Mouse (Mus musculus): ENCODE measurements around the gene Ssmem1. TPM values are rescaled to one million over a fixed set of nuclear protein-coding genes. Genes with fewer than 3 reads are reported as not detected.

The Ssmem1 gene
- total and polyA plus RNA-seq, 3 experiments = 0.16 TPM; not detected in 2

DNA sequence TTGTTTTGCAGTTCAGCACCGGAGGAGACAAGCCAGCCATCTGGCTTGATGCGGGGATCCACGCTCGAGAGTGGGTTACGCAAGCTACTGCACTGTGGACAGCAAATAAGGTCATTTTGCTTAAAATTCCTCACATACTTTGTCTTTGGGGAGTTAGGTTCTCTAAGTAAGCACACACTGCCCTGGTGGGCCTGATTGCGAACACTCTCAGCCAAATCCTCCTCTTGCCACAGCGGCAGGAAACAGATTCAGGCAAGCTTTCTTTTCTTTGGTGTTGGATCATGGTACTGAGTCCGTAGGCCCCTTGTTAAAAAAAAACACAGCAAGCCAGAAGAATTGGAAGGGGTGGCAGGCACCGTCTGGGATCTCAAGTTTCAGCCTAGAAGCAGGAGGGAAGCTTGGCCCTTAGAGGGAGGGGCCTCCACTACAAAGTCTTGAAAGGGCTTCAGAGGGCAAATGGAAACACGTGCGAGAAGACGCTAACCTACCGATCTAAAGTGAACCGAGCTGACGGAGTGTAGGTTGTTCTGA is 39.6 kb downstream of the Ssmem1 start:
- peak; percentile 28 to 31 for DNase-seq
- Histone ChIP-seq H3K27ac (no peak overlapping the region), H3K27me3 (ENCODE audit: control insufficient read depth, insufficient read depth, low read length) (no peaks in the 10 kb centered on the region), H3K9ac (ENCODE audit: low read depth, low read length) (no peak overlapping the region), H3K36me3 (ENCODE audit: control insufficient read depth, insufficient read depth, low read length) (no peaks in the 10 kb centered on the region), H3K4me3 (no peak overlapping the region), H3K79me2 (replicated peaks; ENCODE audit: control insufficient read depth, insufficient read depth, low read length) (no peaks in the 10 kb centered on the region), H3K4me1 (ENCODE audit: control insufficient read depth, insufficient read depth, low read length) (peaks cover 1% of the 10 kb centered on the region)
- intact Hi-C loops (cut with DNase I) = no loop called here
- WGBS = 63% methylated on average over 15 of the region's 15 CpGs
- no peak for TF ChIP-seq EP300 (IDR thresholded peaks at IDR 0.05; ENCODE audit: insufficient read depth, low read depth, low read length)
- no peak for TF ChIP-seq POLR2A (IDR thresholded peaks at IDR 0.05; ENCODE audit: insufficient read depth, low read depth, low read length)
- TF ChIP-seq CTCF (IDR thresholded peaks at IDR 0.05) = no peak

DNA sequence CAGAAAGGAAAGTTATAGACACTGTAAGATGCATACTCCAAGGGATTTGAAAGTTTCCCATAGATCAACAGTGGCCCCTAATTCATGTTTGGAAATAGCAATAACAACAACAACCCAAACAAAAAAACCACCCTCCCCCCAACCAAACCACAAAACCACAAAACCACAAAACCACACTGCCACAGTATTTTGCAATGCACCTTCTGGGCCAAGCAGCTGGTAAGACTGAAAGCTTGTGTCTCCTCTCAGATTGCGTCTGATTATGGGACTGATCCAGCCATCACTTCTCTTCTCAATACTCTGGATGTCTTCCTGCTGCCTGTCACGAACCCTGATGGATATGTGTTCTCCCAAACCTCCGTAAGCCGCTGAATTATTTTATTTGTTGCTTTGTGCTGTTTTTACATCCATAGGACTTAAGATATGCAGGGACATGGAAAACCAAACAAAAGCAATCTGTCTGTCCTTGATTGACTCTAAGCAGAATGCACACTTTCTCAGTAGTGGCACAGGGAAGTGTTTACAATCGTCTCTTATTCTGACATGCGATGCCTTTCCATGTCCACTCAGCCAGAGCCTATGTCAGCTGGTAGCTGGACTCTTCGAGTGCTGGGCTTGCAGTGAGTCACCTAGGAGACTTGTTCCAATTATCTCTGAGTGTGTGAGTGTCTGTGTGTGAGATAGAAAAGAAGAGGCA is 41.0 kb downstream of the Ssmem1 start:
- no peak for TF ChIP-seq EP300 (IDR thresholded peaks at IDR 0.05; ENCODE audit: insufficient read depth, low read depth, low read length)
- no peak for TF ChIP-seq CTCF (IDR thresholded peaks at IDR 0.05)
- TF ChIP-seq POLR2A (IDR thresholded peaks at IDR 0.05; ENCODE audit: insufficient read depth, low read depth, low read length) = no peak
- H3K27ac ChIP-seq = no peak overlapping the region
- intact Hi-C loops (cut with DNase I) = no loop called here

DNA sequence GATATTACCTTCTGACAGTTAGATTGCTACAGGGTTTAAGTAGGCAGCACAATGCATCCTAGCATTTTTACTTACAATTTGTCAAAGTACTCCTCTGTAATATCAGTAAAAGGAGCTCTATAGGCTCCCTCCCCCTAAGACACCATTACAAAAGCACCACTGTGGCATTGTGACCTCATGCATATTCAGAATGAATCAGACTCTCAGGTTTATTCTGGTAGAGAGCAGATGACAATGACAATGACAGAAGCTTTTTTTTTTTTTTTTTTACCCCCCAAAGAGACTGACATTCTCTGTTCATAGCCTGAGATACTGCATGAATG is 41.5 kb downstream of the Ssmem1 start:
- intact Hi-C loops (cut with DNase I) = no loop called here
- Histone ChIP-seq H3K4me1 (ENCODE audit: control insufficient read depth, insufficient read depth, low read length) (peaks cover 1% of the 10 kb centered on the region), H3K4me3 (no peak overlapping the region), H3K79me2 (replicated peaks; ENCODE audit: control insufficient read depth, insufficient read depth, low read length) (no peaks in the 10 kb centered on the region), H3K36me3 (ENCODE audit: control insufficient read depth, insufficient read depth, low read length) (no peaks in the 10 kb centered on the region), H3K27me3 (ENCODE audit: control insufficient read depth, insufficient read depth, low read length) (no peaks in the 10 kb centered on the region), H3K27ac (no peak overlapping the region), H3K9ac (ENCODE audit: low read depth, low read length) (no peak overlapping the region)
- no peak for DNase-seq
- no peak for TF ChIP-seq EP300 (IDR thresholded peaks at IDR 0.05; ENCODE audit: insufficient read depth, low read depth, low read length)
- no peak for TF ChIP-seq POLR2A (IDR thresholded peaks at IDR 0.05; ENCODE audit: insufficient read depth, low read depth, low read length)
- no peak for TF ChIP-seq CTCF (IDR thresholded peaks at IDR 0.05)

More for the DNA sequence above, 41.0 kb downstream of the Ssmem1 start:
- Histone ChIP-seq H3K36me3 (ENCODE audit: control insufficient read depth, insufficient read depth, low read length) (no peaks in the 10 kb centered on the region), H3K27me3 (ENCODE audit: control insufficient read depth, insufficient read depth, low read length) (no peaks in the 10 kb centered on the region), H3K4me3 (no peak overlapping the region), H3K79me2 (replicated peaks; ENCODE audit: control insufficient read depth, insufficient read depth, low read length) (no peaks in the 10 kb centered on the region), H3K4me1 (ENCODE audit: control insufficient read depth, insufficient read depth, low read length) (peaks cover 1% of the 10 kb centered on the region), H3K9ac (ENCODE audit: low read depth, low read length) (no peak overlapping the region)
- WGBS = 83% methylated on average over 7 of the region's 7 CpGs
- DNase-seq = no peak

DNA sequence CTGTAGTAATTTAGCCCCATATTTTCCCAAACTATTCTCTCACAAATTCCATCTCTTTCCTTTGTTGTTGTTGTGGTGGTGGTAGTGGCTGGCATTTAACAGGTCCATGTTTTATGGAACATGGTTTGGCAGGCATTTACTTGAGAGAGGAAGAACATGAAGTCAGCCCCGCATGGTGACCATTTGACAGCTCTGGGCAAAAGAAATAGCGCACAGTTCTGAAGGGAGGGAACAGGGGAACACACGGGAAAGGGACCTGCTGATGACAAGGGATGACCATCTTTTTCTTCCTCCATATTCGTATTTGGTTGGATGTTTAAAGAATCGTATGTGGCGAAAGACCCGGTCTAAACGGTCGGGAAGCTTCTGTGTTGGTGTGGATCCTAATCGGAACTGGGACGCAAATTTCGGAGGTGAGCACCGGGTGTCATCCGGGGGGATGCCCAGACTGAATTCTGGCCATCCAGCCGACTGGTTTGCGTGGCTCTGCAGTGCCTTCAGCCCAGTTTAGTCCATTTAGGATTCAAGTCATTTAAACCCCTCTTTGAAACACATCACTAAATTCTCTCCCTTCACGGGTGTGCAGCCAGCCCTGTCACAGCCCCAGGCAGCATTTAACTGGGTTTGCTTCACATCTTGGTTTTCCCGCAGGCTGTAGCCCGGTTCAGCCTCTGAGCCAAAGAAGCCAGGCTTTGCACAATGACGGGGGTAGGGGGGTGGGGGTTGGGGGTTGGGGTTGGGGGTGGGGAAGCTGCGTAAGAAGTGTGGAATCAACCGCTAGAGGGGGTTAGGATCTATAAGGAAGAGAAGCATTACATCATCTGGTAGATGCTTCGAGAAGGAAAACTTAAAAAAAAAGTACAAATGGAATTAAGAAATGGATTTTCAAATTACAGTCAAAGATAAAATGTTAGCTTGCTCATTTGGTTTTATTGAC is 42.3 kb downstream of the Ssmem1 start:
- no peaks in the 10 kb centered on the region for H3K27me3 ChIP-seq (ENCODE audit: control insufficient read depth, insufficient read depth, low read length)
- H3K4me1 ChIP-seq (ENCODE audit: control insufficient read depth, insufficient read depth, low read length) = no peaks in the 10 kb centered on the region; the same call in 1 of the 2 replicates
- 47% methylated on average over 23 of the region's 23 CpGs for WGBS
- no peak overlapping the region for H3K9ac ChIP-seq (ENCODE audit: low read depth, low read length)
- H3K79me2 ChIP-seq (replicated peaks; ENCODE audit: control insufficient read depth, insufficient read depth, low read length) = no peaks in the 10 kb centered on the region
- intact Hi-C loops (cut with DNase I) = no loop called here
- H3K36me3 ChIP-seq (ENCODE audit: control insufficient read depth, insufficient read depth, low read length) = no peaks in the 10 kb centered on the region
- no peak for TF ChIP-seq EP300 (IDR thresholded peaks at IDR 0.05; ENCODE audit: insufficient read depth, low read depth, low read length)
- H3K4me3 ChIP-seq = no peak overlapping the region
- no peak for DNase-seq
- H3K27ac ChIP-seq = no peak overlapping the region

DNA sequence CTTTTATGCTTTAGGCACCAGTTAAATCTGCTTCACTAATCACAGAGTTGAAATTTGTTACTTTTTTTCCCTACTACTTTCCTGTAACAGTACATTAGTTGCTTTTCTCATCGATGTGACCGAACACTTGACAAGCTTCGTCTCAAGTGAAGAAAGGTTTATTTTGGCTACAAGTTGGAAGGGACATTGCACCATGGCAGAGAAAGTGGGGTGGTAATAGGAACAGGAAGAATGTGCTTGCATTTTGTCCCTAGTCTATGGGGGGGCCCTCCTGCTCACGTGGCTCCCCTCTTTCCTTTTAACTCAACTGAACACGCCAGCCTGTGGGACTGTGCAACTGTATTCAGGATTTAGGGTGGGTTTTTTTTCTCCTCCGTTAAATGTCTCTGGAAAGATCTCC is 43.0 kb downstream of the Ssmem1 start:
- 55% methylated on average over 6 of the region's 6 CpGs for WGBS
- no peak overlapping the region for H3K4me3 ChIP-seq
- H3K9ac ChIP-seq (ENCODE audit: low read depth, low read length) = no peak overlapping the region
- intact Hi-C loops (cut with DNase I) = no loop called here
- no peaks in the 10 kb centered on the region for H3K27me3 ChIP-seq (ENCODE audit: control insufficient read depth, insufficient read depth, low read length)
- no peaks in the 10 kb centered on the region for H3K79me2 ChIP-seq (replicated peaks; ENCODE audit: control insufficient read depth, insufficient read depth, low read length)
- no peaks in the 10 kb centered on the region; the same call in 1 of the 2 replicates for H3K4me1 ChIP-seq (ENCODE audit: control insufficient read depth, insufficient read depth, low read length)
- no peak for DNase-seq
- no peaks in the 10 kb centered on the region for H3K36me3 ChIP-seq (ENCODE audit: control insufficient read depth, insufficient read depth, low read length)
- H3K27ac ChIP-seq = no peak overlapping the region
- no peak for TF ChIP-seq CTCF (IDR thresholded peaks at IDR 0.05)
- no peak for TF ChIP-seq POLR2A (IDR thresholded peaks at IDR 0.05; ENCODE audit: insufficient read depth, low read depth, low read length)
- TF ChIP-seq EP300 (IDR thresholded peaks at IDR 0.05; ENCODE audit: insufficient read depth, low read depth, low read length) = no peak
